Mouse (Mus musculus): ENCODE results near the gene Cplx2.

The Cplx2 gene

DNA sequence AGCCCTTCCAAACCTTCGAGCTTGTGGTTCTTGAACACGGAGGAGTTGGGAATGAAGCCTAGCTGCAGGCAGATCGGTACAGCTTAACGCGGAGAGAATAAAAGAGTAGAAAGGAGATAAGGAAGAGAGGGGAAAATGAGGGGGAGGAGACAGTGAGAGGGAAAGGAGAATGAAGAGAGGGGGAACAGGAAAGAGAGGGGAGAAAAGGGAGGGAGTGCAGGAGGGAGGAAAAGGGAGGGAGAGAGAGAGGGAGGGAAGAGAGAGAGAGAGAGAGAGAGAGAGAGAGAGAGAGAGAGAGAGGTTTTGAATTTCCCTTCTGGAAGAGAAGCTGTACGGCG lies at the start of gene Cplx2:
TSS of gene Cplx2 (plus strand) at position 301 of the 338 bp plus-strand sequence.
- DNase-seq: no peak

DNA sequence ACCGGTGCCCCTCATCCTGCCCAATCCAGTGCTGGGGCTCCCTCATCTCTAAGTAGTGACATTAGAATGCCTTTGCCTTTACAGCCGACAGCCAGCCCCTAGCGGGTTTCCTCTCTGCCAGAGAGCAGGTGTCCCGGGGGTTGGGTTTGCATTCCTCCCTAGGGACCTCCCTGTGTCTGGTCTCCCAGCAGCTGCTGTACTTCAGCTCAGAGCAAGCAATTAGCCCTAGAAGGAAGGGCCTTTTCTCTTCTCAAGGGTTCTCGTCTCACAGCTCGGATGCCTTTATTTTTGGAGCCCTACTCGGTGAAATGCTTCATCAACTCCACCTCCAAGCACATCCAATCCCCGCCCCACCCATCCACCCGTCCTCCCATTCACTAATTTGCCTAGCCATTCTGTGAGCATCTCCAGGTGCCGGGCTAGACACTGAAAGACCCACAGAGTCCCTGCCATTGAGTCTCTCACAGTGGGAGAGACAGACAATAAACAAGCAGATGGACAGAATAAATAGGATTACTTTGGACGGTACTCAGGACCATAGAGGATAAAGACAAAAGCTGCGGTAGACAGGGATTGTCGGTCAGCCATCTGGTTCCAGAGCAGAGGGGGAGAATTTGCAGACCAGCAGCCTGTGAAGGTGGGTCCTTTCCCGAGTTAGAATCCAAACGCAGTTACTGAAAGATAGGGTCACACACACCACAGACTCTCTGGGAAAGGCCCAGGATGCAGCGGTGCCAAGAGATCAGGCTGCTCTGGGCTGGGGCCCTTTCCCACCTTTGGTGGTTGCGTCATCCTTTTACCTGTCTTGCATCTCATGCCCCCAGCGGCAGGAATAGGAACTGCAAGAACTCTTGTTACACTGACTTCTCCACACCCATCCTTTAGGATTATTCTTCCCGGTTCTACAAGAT lies 48.5 kb upstream of the Cplx2 start:
- DNase-seq: no peak

- no peak for DNase-seq
Measured at GRCm38 (mm10) chr13:54323307-54324165, 47.6 kb upstream of the Cplx2 start.

GRCm38 (mm10) chr13:54324178-54324577 lies 47.0 kb upstream of the Cplx2 start:
- no peak for DNase-seq

DNA sequence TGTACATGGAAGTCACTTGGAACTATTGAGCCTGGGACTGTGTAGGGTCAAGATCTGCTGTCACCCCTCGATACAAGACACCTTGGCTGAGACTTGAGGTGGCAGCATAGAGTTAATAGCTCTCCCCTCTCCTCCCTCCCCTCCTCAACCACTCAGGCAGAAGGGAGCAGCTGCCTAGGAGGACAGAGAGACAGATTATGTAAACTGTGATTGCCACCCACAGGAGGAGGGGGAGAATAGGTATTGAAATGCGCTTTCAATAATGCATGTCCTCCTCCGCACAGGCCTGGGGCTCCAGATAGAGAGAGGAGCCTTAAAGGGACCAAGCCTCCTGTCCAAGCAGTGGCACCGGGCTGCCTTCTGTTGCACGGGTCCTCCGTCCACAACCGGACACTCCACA lies 45.3 kb upstream of the Cplx2 start:
- DNase-seq: peak; percentile 46

- no peak for DNase-seq
Measured at GRCm38 (mm10) chr13:54326686-54327447, 44.3 kb upstream of the Cplx2 start.

DNA sequence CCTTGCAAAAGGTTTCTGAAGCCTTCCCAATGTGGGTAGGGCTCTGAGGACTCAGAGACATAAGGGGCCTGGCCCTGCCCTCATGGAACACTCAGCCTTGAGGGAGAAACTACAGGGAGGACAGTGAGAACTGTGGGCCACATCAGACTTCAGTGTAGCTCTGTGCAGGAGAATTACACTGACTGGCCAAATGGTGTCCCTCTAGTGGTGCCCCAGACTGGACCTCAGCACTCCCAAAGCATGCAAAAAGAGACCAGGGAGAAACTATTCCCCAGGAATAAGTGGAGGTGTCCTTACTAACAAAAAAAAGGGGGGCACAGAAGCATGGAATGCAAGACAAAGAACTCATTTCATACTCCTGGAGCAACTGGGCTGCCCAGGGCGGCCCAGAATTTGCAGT lies 43.1 kb upstream of the Cplx2 start:
- no peak for DNase-seq

DNA sequence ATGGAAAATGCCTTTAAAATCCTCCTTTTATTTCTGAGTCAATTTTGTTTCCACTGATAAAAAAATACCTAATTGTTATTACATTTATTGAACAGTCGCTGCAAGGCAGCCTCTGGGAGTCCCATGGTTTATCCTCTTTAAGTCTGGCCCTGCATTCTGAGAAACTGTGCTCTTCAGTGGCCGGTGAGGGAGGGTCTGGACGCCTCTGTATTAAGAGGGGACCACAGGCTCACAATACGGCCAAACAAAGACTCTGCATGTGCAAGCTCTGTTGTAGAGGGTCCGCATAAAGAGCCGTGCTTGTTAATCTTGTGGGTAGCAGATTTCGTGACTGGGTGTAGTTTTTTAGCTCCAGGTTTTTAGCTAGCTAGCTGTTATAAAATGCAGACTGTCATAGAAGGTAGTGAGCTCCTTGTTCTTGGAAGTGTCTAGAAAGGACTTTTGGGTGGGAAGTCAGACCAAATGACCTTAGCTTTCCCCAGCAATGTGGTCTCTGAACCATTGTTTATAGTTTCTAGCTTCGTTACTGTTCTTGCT lies 42.1 kb upstream of the Cplx2 start:
- no peak for DNase-seq

GRCm38 (mm10) chr13:54331825-54332675 lies 39.1 kb upstream of the Cplx2 start:
- peak; percentile 50 for DNase-seq

GRCm38 (mm10) chr13:54332921-54333477 lies 38.1 kb upstream of the Cplx2 start:
- no peak for DNase-seq

GRCm38 (mm10) chr13:54337058-54337457 lies 34.1 kb upstream of the Cplx2 start:
- DNase-seq: peak; percentile 60

- DNase-seq: no peak
Measured at GRCm38 (mm10) chr13:54337541-54337940, 33.6 kb upstream of the Cplx2 start.

- no peak for DNase-seq
Measured at GRCm38 (mm10) chr13:54338815-54339214, 32.3 kb upstream of the Cplx2 start.

DNA sequence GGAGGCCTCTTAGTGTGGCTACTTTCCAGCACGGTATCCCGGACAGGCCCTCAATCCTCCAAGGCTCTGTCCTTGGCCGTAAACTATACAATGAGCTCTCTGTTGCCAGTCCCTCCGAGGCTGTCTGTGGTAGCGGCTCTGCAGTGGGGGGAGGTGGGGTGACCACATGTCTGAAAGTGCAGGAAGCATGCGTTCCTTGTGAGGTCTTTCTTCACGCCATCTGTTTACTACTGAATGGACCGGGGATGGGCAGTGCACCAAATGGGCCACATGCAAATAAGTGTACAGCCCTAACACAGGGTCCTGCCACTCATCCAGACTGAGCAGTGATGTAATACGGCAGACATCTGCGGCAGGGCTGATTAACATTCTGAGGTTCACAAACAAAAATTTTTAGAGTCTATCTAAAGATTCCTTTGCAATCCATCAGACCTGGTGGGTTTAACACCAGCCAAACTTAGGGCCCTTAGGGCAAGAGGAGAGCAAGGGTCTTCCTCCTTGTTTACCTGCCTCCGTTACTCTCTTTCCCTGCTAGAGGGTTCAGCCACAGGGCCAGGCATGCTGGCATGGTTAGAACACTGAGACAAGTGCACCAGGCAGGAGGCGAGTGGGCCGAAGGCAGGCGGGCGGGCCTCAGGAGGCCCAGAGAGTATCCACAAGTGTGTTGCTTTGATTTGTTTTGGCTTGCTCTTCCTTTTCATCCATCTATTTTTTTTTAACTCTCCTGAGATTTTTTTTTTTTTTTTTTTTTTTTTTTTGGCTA lies 25.1 kb upstream of the Cplx2 start:
- no peak for DNase-seq

- DNase-seq: no peak
Measured at GRCm38 (mm10) chr13:54348011-54348410, 23.1 kb upstream of the Cplx2 start.

GRCm38 (mm10) chr13:54349126-54349759 lies 21.9 kb upstream of the Cplx2 start:
- DNase-seq: no peak

- no peak for DNase-seq
Measured at GRCm38 (mm10) chr13:54357420-54357819, 13.7 kb upstream of the Cplx2 start.

GRCm38 (mm10) chr13:54359181-54359580 lies 12.0 kb upstream of the Cplx2 start:
- DNase-seq: peak; percentile 52

DNA sequence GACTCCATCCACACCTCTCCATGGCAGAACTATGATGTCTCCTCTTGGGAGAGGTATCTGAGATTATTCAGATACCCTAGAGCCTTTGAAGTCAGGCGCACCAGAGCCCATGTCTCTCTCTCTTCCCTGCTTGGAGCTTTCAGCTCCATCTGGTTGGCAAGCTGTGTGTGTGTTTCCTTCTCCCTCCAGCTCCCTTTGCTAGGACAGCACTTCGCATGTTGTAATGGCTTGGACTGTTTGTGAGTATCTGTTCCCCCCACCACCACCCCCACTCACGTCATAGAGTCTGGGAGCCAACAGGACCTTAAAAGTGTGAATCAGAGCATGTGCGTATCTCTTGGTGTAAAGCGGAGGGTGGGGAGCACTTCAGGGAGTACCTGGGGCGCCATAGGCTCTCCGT lies 6.5 kb upstream of the Cplx2 start:
- peak; percentile 51 for DNase-seq

GRCm38 (mm10) chr13:54367758-54368157 lies 3.4 kb upstream of the Cplx2 start:
- DNase-seq: no peak

Measured in right cerebral cortex, postnatal 25 days (tissue).